Mouse (Mus musculus): ENCODE measurements around the gene Lsamp.

DNA sequence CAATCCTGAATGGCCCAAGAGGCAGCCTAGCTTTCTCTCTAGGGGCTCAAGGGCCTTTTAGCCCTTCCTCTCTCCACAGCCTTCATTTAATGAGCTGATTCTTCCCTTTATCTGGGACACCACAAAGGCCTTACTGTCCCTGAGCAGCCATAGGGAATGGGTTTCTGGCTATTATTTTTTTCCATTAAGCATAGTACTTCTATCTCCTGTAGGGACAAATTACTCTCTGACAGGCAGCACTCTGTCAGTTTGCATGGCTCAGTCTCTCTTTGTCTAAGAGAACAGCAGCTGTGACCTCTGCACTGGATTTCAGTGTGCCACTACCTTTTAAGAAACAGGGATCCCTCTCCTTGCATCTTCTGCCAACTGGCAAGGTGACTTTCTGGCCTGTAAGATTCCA, 1251.7 kb downstream of the Lsamp start:
- TF ChIP-seq CTCF (IDR thresholded peaks at IDR 0.05; ENCODE audit: low read depth) = no peak
- TF ChIP-seq EP300 (IDR thresholded peaks at IDR 0.05; ENCODE audit: low read depth) = no peak
